29 mouse cellular contexts compared by ENCODE assay signal in the genomic region with DNA sequence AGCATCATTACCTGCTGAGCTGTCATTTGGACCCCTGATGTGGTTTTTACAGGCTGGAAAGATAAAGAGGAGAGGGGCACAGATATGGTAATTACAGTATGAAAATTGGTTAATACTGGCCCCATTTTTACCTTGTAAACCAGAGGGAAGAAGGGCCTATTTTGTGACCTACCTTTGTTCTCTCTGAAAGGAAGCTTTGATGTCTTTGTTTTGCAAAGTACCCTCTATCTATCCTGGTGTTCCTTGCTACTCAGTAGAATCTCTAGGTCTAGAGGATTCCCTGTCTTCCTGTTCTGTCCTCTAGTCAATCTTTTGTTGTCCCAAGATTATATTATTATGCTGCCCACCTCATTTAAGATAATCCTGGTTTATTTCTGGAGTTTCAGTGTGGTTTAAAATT. TPM values are rescaled to one million over a fixed set of nuclear protein-coding genes. Genes with fewer than 3 reads are reported as not detected.
DNase-seq lines count a peak whose midpoint lies in the region; ATAC-seq and TF ChIP-seq lines count a peak whose summit lies in the region.
"Had no signal": no experiment of that assay in that cellular context is flagged by ENCODE, and none has a peak within 500 bp of the region (broad histone marks: within the 10 kb centered on the region; RNA-seq: fewer than 3 reads in every experiment).

No protein-coding gene starts in this region.

- H3K9me3 ChIP-seq in hindbrain, embryonic 12.5 days (replicated peaks): no peaks in the 10 kb centered on the region
- no peaks in the 10 kb centered on the region for H3K9me3 ChIP-seq in hindbrain, embryonic 10.5 days
- H3K9me3 ChIP-seq in midbrain, embryonic 12.5 days: no peaks in the 10 kb centered on the region
- no peaks in the 10 kb centered on the region for H3K9me3 ChIP-seq in midbrain, embryonic 10.5 days (replicated peaks)
- no peaks in the 10 kb centered on the region for H3K9me3 ChIP-seq in ES-E14 (ENCODE audit: control insufficient read depth, insufficient read depth, low read depth, low read length)
- H3K9me3 ChIP-seq: embryonic facial prominence, embryonic 13.5 days; G1E; neural tube, embryonic 12.5 days had no signal

- H3K9ac ChIP-seq in hindbrain, embryonic 12.5 days: no peak overlapping the region
- no peak overlapping the region for H3K9ac ChIP-seq in midbrain, embryonic 12.5 days (replicated peaks)
- no peak overlapping the region for H3K9ac ChIP-seq in ES-E14 (ENCODE audit: insufficient read depth, low read depth, low read length, poor library complexity, severe bottlenecking)
- H3K9ac ChIP-seq: embryonic facial prominence, embryonic 13.5 days; liver, embryonic 14.5 days; neural tube, embryonic 12.5 days had no signal

- no peak overlapping the region for H3K4me3 ChIP-seq in hindbrain, embryonic 12.5 days
- H3K4me3 ChIP-seq in hindbrain, embryonic 10.5 days: no peak overlapping the region
- no peak overlapping the region for H3K4me3 ChIP-seq in midbrain, embryonic 12.5 days
- H3K4me3 ChIP-seq in midbrain, embryonic 10.5 days: no peak overlapping the region
- H3K4me3 ChIP-seq in ES-E14 (ENCODE audit: insufficient read depth in 1 of 2, low read depth in 1 of 2, low read length in 2 of 2, poor library complexity in 1 of 2, severe bottlenecking in 1 of 2): no peak overlapping the region
- H3K4me3 ChIP-seq: embryonic facial prominence, embryonic 13.5 days; gastrocnemius, adult 2 months; layer of hippocampus, adult 2 months; neural tube, embryonic 12.5 days had no signal

- no peak for ATAC-seq in hindbrain, embryonic 12.5 days (ENCODE audit: low FRiP score)
- ATAC-seq in midbrain, embryonic 12.5 days (ENCODE audit: low FRiP score, low read depth): no peak
- ATAC-seq: forebrain, embryonic 14.5 days; inflammation-experienced regulatory T-cells, adult 6 months had no signal

- no peaks in the 10 kb centered on the region for H3K27me3 ChIP-seq in hindbrain, embryonic 12.5 days
- H3K27me3 ChIP-seq in hindbrain, embryonic 10.5 days (ENCODE audit: insufficient read depth, poor library complexity, severe bottlenecking): no peaks in the 10 kb centered on the region
- no peaks in the 10 kb centered on the region for H3K27me3 ChIP-seq in midbrain, embryonic 12.5 days
- H3K27me3 ChIP-seq in midbrain, embryonic 10.5 days (ENCODE audit: low read depth, poor library complexity, severe bottlenecking): no peaks in the 10 kb centered on the region
- H3K27me3 ChIP-seq: embryonic facial prominence, embryonic 13.5 days; neural tube, embryonic 12.5 days had no signal

- peaks cover 40% of the 10 kb centered on the region for H3K4me1 ChIP-seq in hindbrain, embryonic 12.5 days
- peaks cover 42% of the 10 kb centered on the region for H3K4me1 ChIP-seq in hindbrain, embryonic 10.5 days (replicated peaks)
- peaks cover 40% of the 10 kb centered on the region for H3K4me1 ChIP-seq in midbrain, embryonic 12.5 days
- peaks cover 46% of the 10 kb centered on the region for H3K4me1 ChIP-seq in midbrain, embryonic 10.5 days
- 0 out of 4 replicates have a peak, but pooled peaks cover 1 to 2% of the 10 kb centered on the region in 2 experiments for H3K4me1 ChIP-seq in ES-E14 (ENCODE audit: control insufficient read depth in 2 of 2, insufficient read depth in 2 of 2, low read length in 2 of 2, poor library complexity in 1 of 2)

- peak overlapping the region; percentile 7; the same call in 1 of the 2 replicates for H3K4me2 ChIP-seq in hindbrain, embryonic 12.5 days (replicated peaks)
- no peak overlapping the region; the same call in 1 of the 2 replicates for H3K4me2 ChIP-seq in midbrain, embryonic 12.5 days (replicated peaks)
- H3K4me2 ChIP-seq: embryonic facial prominence, embryonic 13.5 days; heart, embryonic 11.5 days; neural tube, embryonic 12.5 days had no signal

- H3K36me3 ChIP-seq in hindbrain, embryonic 12.5 days: no peaks in the 10 kb centered on the region
- H3K36me3 ChIP-seq in hindbrain, embryonic 10.5 days: peaks cover 62% of the 10 kb centered on the region
- peaks cover 11% of the 10 kb centered on the region for H3K36me3 ChIP-seq in midbrain, embryonic 12.5 days
- peaks cover 70% of the 10 kb centered on the region for H3K36me3 ChIP-seq in midbrain, embryonic 10.5 days
- H3K36me3 ChIP-seq in ES-E14 (ENCODE audit: control insufficient read depth, insufficient read depth, low read length, poor library complexity, severe bottlenecking): no peaks in the 10 kb centered on the region

- in situ Hi-C loops in ES-E14 (cut with MboI; ENCODE audit: low sequenced_read_pairs in 2 of 2, unreplicated experiment in 2 of 2): no loop called here

- H3K27ac ChIP-seq in hindbrain, embryonic 12.5 days: no peak overlapping the region
- no peak overlapping the region for H3K27ac ChIP-seq in hindbrain, embryonic 10.5 days
- 0 out of 2 replicates have a peak overlapping the region, but pooled peaks have one; percentile 15 for H3K27ac ChIP-seq in midbrain, embryonic 12.5 days (replicated peaks)
- no peak overlapping the region for H3K27ac ChIP-seq in midbrain, embryonic 10.5 days (replicated peaks)
- no peak overlapping the region for H3K27ac ChIP-seq in ES-E14 (ENCODE audit: insufficient read depth, low read depth, low read length, poor library complexity, severe bottlenecking)
- H3K27ac ChIP-seq: embryonic facial prominence, embryonic 13.5 days; gastrocnemius, adult 2 months; layer of hippocampus, adult 2 months; liver, embryonic 14.5 days; macrophage; neural tube, embryonic 12.5 days had no signal

- no peak for DNase-seq in hindbrain, embryonic 10.5 days (ENCODE audit: low spot score)
- DNase-seq in midbrain, embryonic 10.5 days (ENCODE audit: low spot score): no peak
- DNase-seq in ES-CJ7 (ENCODE audit: low read depth, low spot score) (peak; percentile 66), ES-E14 (ENCODE audit: low read depth, low spot score) (peak; percentile 31)
- no peak for DNase-seq in layer of hippocampus, adult 8-10 months (ENCODE audit: low spot score in 2 of 2)
- DNase-seq: adrenal gland, postnatal 14 days; B cell, adult 2 months; cerebellum, adult 11-12 months; cerebellum, adult 9-11 months; gastrocnemius, adult 2 months; gastrocnemius, postnatal 36 days; heart, adult 18-20 months; kidney, adult 2 months; kidney, postnatal 36 days; left cerebral cortex, postnatal 4 days; lung, adult 2 months; lung, postnatal 10 days; thymus, postnatal 4 days had no signal

TF ChIP-seq in ES-E14, 5 proteins besides CTCF, POLR2A, EP300 and RAD21:
- TF ChIP-seq HCFC1 (IDR thresholded peaks at IDR 0.05; ENCODE audit: borderline replicate concordance, insufficient read depth, low read length) (no peak), ZNF384 (IDR thresholded peaks at IDR 0.05; ENCODE audit: low read depth, low read length) (no peak), ZC3H11A (IDR thresholded peaks at IDR 0.05; ENCODE audit: borderline replicate concordance, low read depth, low read length) (no peak), MAFK (IDR thresholded peaks at IDR 0.05; ENCODE audit: insufficient read depth, low read depth, low read length) (no peak), CHD2 (IDR thresholded peaks at IDR 0.05; ENCODE audit: low read depth, low read length) (no peak)
TF ChIP-seq in ES-E14: peak in this region for 0.

RNA-seq across cellular contexts. Expression of a gene that starts 5.5 kb away (rescaled TPM):
- polyA plus RNA-seq in hindbrain, embryonic 12.5 days (2016; fragmentation: Nextera tagmentation; extraction: Ambion mirVana): 98.9 and 104 TPM in 2 replicates
- 75.6 and 93.5 TPM in 2 replicates for polyA plus RNA-seq in hindbrain, embryonic 10.5 days (2016; fragmentation: Nextera tagmentation; extraction: Ambion mirVana)
- 115 and 128 TPM in 2 replicates for polyA plus RNA-seq in midbrain, embryonic 12.5 days (2016; fragmentation: Nextera tagmentation; extraction: Ambion mirVana)
- polyA plus RNA-seq in midbrain, embryonic 10.5 days (2016; fragmentation: Nextera tagmentation; extraction: Ambion mirVana): 91.0 and 97.6 TPM in 2 replicates
- total RNA-seq in ES-E14 (2012; rRNA removed): 31.3 and 39.2 TPM in 2 replicates
- 100 to 1,000 TPM; 106 to 126 (median 115) TPM for total RNA-seq in layer of hippocampus, adult 8-10 months (2022)

RNA-seq across cellular contexts. Expression of a gene that starts 43.4 kb away (rescaled TPM):
- polyA plus RNA-seq in hindbrain, embryonic 12.5 days (2016; fragmentation: Nextera tagmentation; extraction: Ambion mirVana): 57.3 and 58.0 TPM in 2 replicates
- 52.2 and 52.3 TPM in 2 replicates for polyA plus RNA-seq in hindbrain, embryonic 10.5 days (2016; fragmentation: Nextera tagmentation; extraction: Ambion mirVana)
- polyA plus RNA-seq in midbrain, embryonic 12.5 days (2016; fragmentation: Nextera tagmentation; extraction: Ambion mirVana): 49.0 and 54.2 TPM in 2 replicates
- polyA plus RNA-seq in midbrain, embryonic 10.5 days (2016; fragmentation: Nextera tagmentation; extraction: Ambion mirVana): 47.7 and 50.6 TPM in 2 replicates
- total RNA-seq in ES-E14 (2012; rRNA removed): 36.5 and 49.4 TPM in 2 replicates
- 100 to 1,000 TPM in 1 of 4 experiments, 10 to 100 TPM in 3; 86.6 to 101 (median 92.9) TPM for total RNA-seq in layer of hippocampus, adult 8-10 months (2022)

Comparison
In these comparisons a context has a peak if more than half of its experiments do, and no peak if none do; other contexts are left out.
1. DNase-seq: peak in ES-CJ7 (single experiment) and ES-E14 (single experiment); none in hindbrain, embryonic 10.5 days (single experiment), midbrain, embryonic 10.5 days (single experiment) and layer of hippocampus, adult 8-10 months (0 of 2).